Mouse (Mus musculus): ENCODE results near the gene Dhx15.

Gene Dhx15

DNA sequence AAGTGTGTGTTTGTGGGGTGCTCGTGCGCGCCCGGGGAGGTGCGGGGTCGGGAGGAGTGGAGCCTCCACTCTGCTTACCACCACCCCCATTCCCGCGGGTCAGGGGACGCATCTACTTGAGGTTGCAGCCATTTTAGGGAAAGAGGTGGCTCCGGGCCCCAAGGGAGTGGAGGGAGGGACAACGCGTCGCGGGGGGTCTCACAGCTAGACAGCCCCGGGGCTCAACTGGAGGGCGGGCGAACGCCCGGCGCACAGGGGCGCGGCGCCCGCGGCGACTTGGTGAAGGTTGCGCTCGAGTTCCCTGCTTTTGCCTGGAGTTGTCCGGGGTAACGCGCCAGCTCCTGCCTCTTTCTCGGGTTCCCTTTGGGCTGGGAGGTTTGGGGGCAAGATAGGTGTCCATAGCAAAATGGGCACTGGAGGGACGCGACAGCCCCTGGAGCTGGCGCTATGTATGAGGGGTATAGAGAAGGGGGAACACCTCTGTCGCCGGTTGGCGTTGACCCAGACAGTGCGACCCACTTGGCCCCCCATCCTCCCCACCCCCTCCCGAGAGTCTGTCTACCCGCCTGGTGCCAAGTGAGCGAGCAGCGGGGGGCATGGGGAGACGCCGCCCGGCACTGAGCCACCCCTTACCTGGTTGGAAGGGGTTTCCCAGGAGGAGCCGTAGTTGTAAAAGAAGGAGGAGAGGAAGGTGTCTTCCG is 75.4 kb downstream of the Dhx15 start:
- in situ Hi-C loops (cut with MboI; ENCODE audit: unreplicated experiment in 2 of 2), result loop anchor here (10.0 to 25.0 kb wide), 2 partner anchors 80 to 1472 kb away; partner anchors contain the start of gene Dhx15 (in 1 of the 2)

- in situ Hi-C loops (cut with MboI; ENCODE audit: unreplicated experiment in 2 of 2), result loop anchor here (10.0 to 25.0 kb wide), 2 partner anchors 81 to 1473 kb away; partner anchors contain the start of gene Dhx15 (in 1 of the 2)
Observed at GRCm38 (mm10) chr5:52113851-52114731, 76.2 kb downstream of the Dhx15 start.

GRCm38 (mm10) chr5:52112953-52113841 is 77.1 kb downstream of the Dhx15 start:
- in situ Hi-C loops (cut with MboI; ENCODE audit: unreplicated experiment in 2 of 2), result loop anchor here (10.0 to 25.0 kb wide), 2 partner anchors 82 to 1474 kb away; partner anchors contain the start of gene Dhx15 (in 1 of the 2)

DNA sequence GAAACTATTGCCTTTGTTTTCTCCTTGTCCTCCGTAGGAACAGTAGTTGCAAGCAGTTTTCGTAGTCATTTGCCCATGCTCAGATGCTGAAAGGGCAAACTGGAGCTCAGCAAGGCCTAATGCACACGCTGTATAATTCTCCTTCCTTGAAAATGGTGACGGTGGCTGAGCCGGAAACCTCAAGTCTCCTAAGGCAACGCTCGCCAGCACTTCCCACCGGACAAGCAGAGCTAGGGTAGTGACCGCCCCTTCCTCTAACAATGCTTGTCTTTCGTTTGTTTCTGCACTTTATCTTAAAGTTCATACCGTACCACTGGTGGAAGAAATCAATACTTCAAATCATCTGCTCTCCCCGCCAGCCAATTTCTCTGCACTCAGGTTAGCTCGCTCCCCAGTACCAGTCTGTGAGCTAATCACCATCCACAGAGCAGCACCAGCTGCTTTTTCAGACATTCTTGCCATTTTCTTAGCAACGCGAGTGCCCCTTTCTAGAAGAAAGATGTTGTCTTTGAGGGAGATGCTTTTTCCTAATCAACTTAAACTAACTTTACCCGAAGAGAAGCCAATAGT is 78.0 kb downstream of the Dhx15 start:
- in situ Hi-C loops (cut with MboI; ENCODE audit: unreplicated experiment in 2 of 2), result loop anchor here (10.0 to 25.0 kb wide), 2 partner anchors 83 to 1475 kb away; partner anchors contain the start of gene Dhx15 (in 1 of the 2)

DNA sequence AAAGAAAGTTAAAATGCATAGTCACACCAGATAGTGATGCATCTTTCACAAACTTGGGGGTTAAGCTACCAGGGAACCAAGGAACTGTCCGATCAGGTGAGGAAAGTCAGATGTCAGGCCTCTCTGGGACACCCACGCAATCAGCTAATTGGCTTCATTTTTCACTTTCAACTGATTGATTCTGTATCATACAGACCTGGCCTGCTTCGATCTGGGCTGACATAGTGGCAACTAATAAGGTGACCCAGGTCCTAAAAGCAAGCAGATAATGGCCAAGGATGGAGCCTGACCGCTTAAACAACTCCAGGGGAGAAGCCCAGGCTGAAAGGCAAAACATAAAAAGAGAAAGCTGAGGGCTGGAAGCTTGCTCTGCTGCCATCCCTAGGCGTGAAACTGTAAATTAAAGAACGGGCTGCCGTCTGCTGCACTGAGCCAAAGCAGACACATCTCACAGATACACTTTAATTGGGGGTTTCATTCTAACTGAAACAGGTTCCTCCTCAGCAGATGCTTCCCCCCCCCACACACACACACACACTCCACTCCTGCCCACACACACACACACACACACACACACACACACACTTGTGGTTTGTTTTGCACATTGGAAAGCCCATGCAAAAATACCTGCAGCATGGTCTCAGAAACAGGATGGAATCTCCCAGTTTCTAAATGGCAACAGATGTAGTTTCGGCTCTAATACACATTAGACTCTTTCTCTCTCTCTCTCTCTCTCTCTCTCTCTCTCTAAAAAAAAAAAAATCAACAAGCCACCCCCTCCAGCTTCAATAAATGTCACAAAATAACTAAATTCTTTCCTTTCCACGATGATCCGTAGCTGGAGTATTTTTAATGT is 79.3 kb downstream of the Dhx15 start:
- in situ Hi-C loops (cut with MboI; ENCODE audit: unreplicated experiment in 2 of 2), result loop anchor here (10.0 to 25.0 kb wide), 2 partner anchors 84 to 1476 kb away; partner anchors contain the start of gene Dhx15 (in 1 of the 2)
